In the genomic region with DNA sequence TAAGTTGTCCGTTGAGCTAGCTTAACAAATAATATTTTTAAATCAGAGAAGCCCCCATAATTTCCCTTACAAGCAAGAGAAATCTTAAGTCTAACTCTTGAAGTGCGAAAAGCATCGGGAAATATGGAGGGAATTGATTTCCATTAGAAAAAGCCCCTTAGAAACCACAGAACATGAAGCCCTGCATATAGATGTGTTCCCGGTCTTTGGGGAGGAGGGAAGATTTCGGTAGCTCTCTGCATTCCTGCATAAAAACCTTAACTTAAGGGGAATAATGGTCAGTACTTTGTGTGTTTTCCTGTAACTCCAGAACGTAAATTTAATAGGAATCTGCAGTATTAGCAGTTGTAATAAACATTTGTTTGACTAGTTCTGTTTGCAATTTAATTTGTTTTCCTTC, we compare ENCODE assay signal across 8 mouse cellular contexts.
DNase-seq lines count a peak whose midpoint lies in the region; ATAC-seq lines count a peak whose summit lies in the region.

No protein-coding gene starts in this region.

- H3K4me2 ChIP-seq in forebrain, embryonic 12.5 days = peak overlapping the region; percentile 64
- peak overlapping the region; percentile 73 for H3K4me2 ChIP-seq in liver, embryonic 12.5 days

- DNase-seq in CD4-positive, CD25-positive, alpha-beta regulatory T cell, adult 2 months (ENCODE audit: low read depth, low spot score) = peak; percentile 13
- DNase-seq in 3134 (ENCODE audit: extremely low read depth, insufficient read length, low spot score) = peak; percentile 30
- DNase-seq in right cerebral cortex, postnatal 25 days = no peak
- no peak for DNase-seq in gastrocnemius, postnatal 14 days
- DNase-seq in B cell, adult 2 months = no peak

- no peak for ATAC-seq in CD4-positive, CD25-positive, alpha-beta regulatory T cell, adult 4 months
- ATAC-seq in forebrain, embryonic 12.5 days (ENCODE audit: low FRiP score) = no peak
- ATAC-seq in liver, embryonic 12.5 days = no peak

- H3K36me3 ChIP-seq in forebrain, embryonic 12.5 days (replicated peaks) = peaks cover 4% of the 10 kb centered on the region; the same call in 1 of the 2 replicates
- H3K36me3 ChIP-seq in liver, embryonic 12.5 days = no peaks in the 10 kb centered on the region

- 0% methylated on average over 6 of the region's 6 CpGs for WGBS in forebrain, embryonic 12.5 days
- 8% methylated on average over 6 of the region's 6 CpGs for WGBS in liver, embryonic 12.5 days (ENCODE audit: insufficient replicate concordance)

- peak overlapping the region; percentile 58 for H3K9ac ChIP-seq in forebrain, embryonic 12.5 days
- H3K9ac ChIP-seq in liver, embryonic 12.5 days = peak overlapping the region; percentile 66; the same call in 1 of the 2 replicates

- H3K4me1 ChIP-seq in forebrain, embryonic 12.5 days = peaks cover 23% of the 10 kb centered on the region
- H3K4me1 ChIP-seq in liver, embryonic 12.5 days = peaks cover 12% of the 10 kb centered on the region

- peak overlapping the region; percentile 100 for H3K27ac ChIP-seq in forebrain, embryonic 12.5 days
- peak overlapping the region; percentile 64; the same call in 1 of the 2 replicates for H3K27ac ChIP-seq in liver, embryonic 12.5 days

- H3K27me3 ChIP-seq in forebrain, embryonic 12.5 days = no peaks in the 10 kb centered on the region
- H3K27me3 ChIP-seq in liver, embryonic 12.5 days (replicated peaks) = no peaks in the 10 kb centered on the region

- peak overlapping the region; percentile 46 for H3K4me3 ChIP-seq in forebrain, embryonic 12.5 days (replicated peaks)
- H3K4me3 ChIP-seq in liver, embryonic 12.5 days = peak overlapping the region; percentile 58

- no peaks in the 10 kb centered on the region for H3K9me3 ChIP-seq in forebrain, embryonic 12.5 days
- H3K9me3 ChIP-seq in liver, embryonic 12.5 days (replicated peaks) = no peaks in the 10 kb centered on the region

- intact Hi-C loops in gastrocnemius, postnatal 14 days (cut with DNase I; ENCODE audit: low total_unique reads) = no loop called here

Comparison
In these comparisons a context has a peak if more than half of its experiments do, and no peak if none do; other contexts are left out.
1. DNase-seq: peak in CD4-positive, CD25-positive, alpha-beta regulatory T cell, adult 2 months (single experiment) and 3134 (single experiment); none in right cerebral cortex, postnatal 25 days (single experiment), gastrocnemius, postnatal 14 days (single experiment) and B cell, adult 2 months (0 of 2).